Mouse (Mus musculus) skeletal muscle tissue, adult 2 months (tissue): ENCODE measurements around the gene Ivns1abp.
"Not testable (repeated sequence)": the region's sequence is repeated elsewhere in the genome, so short reads cannot be mapped to it uniquely, and the experiment has no call there.

Experiments
- DNase-seq: peaks from one replicate; pipeline ENCODE4 v3.0.0-alpha.2; 2012; ENCODE audit warnings: low read depth, low spot score

Ivns1abp gene

GRCm38 (mm10) chr1:151341321-151342044, 2.8 kb upstream of the Ivns1abp start:
- no peak for DNase-seq

- no peak for DNase-seq
Observed at GRCm38 (mm10) chr1:151342311-151342710, 2.0 kb upstream of the Ivns1abp start.

DNA sequence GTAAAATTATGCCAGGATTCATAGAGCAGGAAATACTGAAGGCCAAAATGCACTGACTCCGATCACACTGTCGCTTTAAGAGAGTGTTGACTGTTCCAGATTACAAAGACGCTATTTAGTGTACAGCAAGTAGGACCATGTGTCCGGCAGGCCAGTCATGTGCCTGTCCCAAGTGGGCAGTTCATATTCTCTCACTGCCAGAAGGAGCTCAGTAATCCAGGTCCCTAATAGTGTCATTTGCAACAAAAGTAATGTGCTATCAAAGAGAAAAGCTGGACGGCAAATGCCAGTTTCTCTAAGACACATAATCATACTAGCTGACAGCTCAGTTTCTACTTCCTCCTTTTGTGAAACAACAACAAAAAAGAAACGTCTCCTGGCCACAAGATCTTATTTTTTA, 1.3 kb upstream of the Ivns1abp start:
- peak; percentile 25 for DNase-seq

- no peak for DNase-seq
Observed at GRCm38 (mm10) chr1:151343571-151344282, 550 bp upstream of the Ivns1abp start.

DNA sequence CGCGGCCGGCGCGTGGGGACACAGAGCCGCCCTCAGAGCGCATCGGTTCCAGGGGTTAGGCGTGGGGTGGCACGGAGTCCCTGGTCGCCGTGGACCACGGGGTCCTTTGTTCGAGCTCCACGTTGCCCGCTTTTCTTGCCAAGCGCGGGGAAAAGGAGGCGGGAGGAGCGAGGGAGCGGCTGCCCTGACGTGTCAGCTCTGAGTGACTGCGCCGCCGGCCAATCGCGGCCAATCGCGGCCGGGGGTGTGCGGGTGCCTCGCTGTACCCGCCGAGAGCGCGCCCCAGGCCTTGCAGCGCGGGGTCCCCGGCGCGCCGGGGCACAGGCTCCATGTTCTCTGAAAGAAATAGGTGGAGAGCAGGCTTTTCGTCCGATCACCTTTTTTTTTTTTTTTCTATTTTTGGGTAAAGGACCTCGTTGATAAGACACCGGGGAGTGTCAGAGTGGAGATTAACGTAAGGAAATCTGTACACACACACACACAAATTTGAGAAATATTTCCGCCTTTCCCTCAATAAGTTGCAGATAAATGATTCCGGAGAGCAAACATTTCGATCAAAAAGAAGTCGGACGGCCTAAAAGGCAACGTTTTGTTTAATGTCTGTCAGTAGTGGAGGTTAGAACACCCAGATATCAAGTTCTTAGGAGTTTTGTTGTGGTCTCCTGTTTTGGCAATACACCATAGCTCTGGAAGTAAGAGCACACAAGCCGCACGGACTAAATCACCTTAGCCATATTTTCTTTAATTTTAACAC, 1.0 kb downstream of the Ivns1abp start:
- DNase-seq = peak; percentile 90

DNA sequence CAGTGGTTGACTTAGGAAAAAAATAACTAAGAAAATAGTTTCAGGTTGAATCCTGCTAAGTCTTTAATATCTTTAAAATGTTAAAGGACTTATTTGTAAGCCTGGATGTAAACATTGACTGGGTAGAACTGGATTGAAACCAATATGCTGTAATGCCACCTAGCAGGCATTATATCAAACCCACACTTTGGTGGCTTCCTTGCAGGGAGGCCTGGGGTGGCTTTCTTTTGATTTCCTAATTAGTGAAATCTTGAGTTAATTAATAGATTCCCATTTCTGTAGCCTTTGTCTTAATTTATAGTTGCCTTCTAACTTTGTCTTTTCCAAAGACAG, 1.6 kb downstream of the Ivns1abp start:
- no peak for DNase-seq

DNA sequence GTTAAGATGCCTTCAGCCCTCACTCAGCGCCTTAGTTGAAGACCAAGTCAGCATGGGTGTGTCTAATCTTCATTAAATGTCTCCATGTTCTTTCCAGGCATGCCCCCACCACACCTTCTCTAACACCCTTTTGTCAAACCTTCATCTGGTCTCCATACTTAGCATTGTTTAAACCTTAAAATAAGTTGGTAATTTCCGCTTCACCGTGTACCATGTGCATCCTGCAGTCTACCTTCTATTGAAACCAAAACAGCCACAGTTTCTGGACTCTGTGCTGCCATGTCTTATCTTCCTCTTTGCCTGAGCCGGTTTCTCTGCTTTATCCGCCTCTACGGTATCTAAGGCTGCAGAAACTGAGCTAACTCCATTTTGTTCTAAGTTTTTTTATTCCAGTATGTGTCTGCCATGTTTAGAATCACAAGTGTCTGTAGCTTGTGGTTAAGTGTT, 2.4 kb downstream of the Ivns1abp start:
- no peak for DNase-seq

DNA sequence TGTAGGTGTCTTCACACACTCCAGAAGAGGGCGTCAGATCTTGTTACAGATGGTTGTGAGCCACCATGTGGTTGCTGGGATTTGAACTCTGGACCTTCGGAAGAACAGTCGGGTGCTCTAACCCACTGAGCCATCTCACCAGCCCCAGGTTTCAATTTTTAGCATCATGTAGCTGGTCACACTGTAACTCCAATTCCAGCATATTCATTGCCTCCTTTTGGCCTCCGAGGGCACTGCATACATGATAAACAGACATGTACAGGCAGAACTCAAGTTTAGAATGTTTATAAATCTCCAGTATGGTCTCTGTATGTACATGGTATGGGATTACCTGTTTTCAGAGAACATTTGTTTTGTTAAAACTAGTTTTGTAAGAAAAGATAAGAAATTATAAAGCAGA, 4.0 kb downstream of the Ivns1abp start:
- not testable (repeated sequence) for DNase-seq

- DNase-seq = no peak
Observed at GRCm38 (mm10) chr1:151352911-151353310, 8.6 kb downstream of the Ivns1abp start.

- DNase-seq = no peak
Observed at GRCm38 (mm10) chr1:151355994-151356393, 11.7 kb downstream of the Ivns1abp start.

DNA sequence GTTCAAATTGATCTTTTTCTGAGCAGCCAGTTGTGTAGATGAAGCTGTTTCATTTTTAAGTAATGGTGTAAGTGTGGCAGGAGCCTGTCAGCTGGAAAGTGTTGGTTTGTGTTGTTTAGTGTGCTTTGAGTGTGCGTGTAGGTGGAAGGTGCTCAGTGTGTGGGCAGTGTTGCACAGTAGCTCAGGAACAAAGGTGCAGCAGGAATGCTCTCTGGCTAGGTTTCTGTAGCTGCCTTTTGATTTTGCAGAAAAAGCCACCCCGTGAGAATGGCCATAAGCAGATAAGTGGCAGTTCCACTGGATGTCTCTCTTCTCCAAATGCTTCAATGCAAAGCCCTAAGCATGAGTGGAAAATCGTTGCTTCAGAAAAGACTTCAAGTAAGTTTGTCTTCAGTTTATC, 15.1 kb downstream of the Ivns1abp start:
- DNase-seq = no peak

GRCm38 (mm10) chr1:151366944-151367605, 22.8 kb downstream of the Ivns1abp start:
- DNase-seq = no peak

GRCm38 (mm10) chr1:151367721-151368324, 23.5 kb downstream of the Ivns1abp start:
- no peak for DNase-seq

GRCm38 (mm10) chr1:151368444-151368843, 24.2 kb downstream of the Ivns1abp start:
- DNase-seq = no peak

GRCm38 (mm10) chr1:151370573-151370972, 26.3 kb downstream of the Ivns1abp start:
- DNase-seq = no peak

DNA sequence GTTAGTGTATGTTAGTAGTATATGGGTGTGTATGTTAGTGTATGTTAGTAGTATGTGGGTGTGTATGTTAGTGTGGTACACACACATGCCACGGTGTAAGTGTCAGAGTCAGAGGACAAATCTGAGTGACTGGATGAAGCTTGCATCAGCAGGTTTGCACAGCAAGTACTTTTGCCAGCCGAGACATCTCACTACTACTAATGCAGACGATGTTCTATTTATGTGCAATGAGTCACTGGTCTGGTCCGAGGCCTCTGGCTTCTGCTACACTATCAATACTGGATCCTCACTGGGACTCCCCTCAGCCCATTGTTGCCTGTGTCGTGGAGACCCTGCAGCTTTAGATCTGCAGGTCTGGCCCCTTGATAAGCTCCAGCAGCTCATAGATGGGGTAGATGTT, 27.3 kb downstream of the Ivns1abp start:
- DNase-seq = peak; percentile 59

DNA sequence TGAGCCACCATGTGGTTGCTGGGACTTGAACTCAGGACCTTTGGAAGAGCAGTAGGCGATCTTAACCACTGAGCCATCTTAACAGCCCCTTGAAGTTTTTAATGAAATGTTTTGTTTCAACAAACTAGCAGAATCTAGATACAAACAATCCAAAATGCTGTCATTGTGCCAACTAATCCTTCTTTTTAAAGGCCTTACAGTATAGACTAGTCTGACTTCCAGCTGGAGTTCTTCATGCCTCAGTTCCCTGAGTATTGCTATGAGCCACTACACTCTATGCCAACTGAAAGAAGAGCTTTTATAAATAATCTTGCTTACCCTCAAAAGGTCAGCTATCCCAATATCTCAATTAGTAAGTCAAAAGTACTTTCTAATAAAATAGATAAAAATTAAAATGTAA, 28.5 kb downstream of the Ivns1abp start:
- no peak for DNase-seq

DNA sequence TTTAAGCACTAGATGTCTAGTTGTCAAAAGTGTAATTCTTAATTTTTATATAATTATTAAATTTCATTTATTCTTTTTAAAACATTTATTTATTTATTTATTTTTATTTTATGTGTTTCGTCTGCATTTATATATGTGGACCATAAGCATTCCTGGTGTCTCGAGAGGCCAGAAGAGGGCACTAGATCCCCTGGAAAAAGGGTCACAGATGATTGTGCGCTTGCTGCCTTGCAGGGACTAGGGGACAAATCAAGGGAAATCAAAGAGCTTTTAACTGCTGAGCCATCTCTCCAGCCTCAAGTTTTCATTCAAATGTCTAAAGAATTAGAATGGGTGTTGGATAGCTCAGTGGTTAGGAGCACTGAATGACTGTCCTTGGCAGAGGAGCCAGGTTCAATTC, 33.1 kb downstream of the Ivns1abp start:
- no peak for DNase-seq

GRCm38 (mm10) chr1:151390029-151390428, 45.8 kb downstream of the Ivns1abp start:
- DNase-seq = no peak

DNA sequence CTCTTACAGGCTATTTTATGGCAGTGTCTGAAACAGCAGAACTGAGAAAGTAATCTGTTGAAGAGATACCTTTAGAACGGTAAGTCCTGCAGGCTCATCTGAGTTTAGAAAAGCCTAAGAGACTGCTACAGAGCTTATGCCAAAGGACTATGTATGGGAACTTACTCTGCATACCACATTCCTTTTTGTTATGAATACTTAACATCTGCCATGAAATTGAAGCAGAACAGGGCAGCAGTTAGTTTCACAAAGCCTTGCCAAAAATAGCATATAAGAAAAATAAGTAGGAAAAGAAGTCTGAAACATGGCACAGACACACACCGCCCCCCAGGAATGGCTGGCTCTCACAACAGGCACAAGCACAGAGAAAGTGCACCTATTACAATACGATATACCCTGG, 65.5 kb downstream of the Ivns1abp start:
- DNase-seq = no peak
